Mouse (Mus musculus): ENCODE data around the gene Atp8b3. TPM values are rescaled to one million over a fixed set of nuclear protein-coding genes. Genes with fewer than 3 reads are reported as not detected.
A peak's percentile ranks its signal among the peaks of the same experiment; 100 is the strongest.

Gene Atp8b3
- total and polyA plus RNA-seq, 3 experiments = 0.39 TPM; not detected in 2

DNA sequence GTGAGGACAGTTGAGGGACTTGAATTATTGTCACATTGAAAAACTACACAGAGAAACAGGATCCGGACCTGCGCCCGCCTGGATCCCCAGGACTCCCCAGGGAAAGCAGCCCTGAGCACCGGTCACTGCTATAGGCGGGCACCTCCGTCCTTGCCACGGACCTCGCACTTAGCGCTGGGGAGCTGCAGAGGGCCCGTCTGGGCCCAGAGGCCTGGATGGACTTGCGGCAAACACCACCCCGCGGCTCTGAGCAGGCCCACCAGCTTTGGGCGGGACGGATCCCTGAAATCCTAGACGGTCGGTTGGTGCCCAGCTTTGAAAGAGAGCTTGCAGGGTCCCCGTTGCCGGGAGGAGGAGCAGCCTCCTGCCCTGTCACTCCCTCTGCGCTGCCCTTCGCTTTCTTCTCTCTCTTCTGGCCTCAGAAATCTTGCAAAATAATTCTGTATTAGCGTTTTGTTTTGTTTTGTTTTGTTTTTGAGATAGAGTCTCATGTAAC lies 36.1 kb downstream of the Atp8b3 start:
- Histone ChIP-seq H3K4me1 (ENCODE audit: control insufficient read depth, insufficient read depth, low read length) (no peaks in the 10 kb centered on the region), H3K9ac (ENCODE audit: low read depth, low read length) (no peak overlapping the region), H3K36me3 (ENCODE audit: control insufficient read depth, insufficient read depth, low read length) (no peaks in the 10 kb centered on the region), H3K27me3 (ENCODE audit: control insufficient read depth, insufficient read depth, low read length) (peaks cover 13% of the 10 kb centered on the region), H3K79me2 (replicated peaks; ENCODE audit: control insufficient read depth, insufficient read depth, low read length) (no peaks in the 10 kb centered on the region), H3K27ac (no peak overlapping the region), H3K4me3 (no peak overlapping the region)
- no peak for DNase-seq
- TF ChIP-seq CTCF (IDR thresholded peaks at IDR 0.05) (no peak), POLR2A (IDR thresholded peaks at IDR 0.05; ENCODE audit: insufficient read depth, low read depth, low read length) (no peak), EP300 (IDR thresholded peaks at IDR 0.05; ENCODE audit: insufficient read depth, low read depth, low read length) (no peak)
- WGBS = 19% methylated on average over 22 of the region's 22 CpGs
- intact Hi-C loops (cut with DNase I) = no loop called here

DNA sequence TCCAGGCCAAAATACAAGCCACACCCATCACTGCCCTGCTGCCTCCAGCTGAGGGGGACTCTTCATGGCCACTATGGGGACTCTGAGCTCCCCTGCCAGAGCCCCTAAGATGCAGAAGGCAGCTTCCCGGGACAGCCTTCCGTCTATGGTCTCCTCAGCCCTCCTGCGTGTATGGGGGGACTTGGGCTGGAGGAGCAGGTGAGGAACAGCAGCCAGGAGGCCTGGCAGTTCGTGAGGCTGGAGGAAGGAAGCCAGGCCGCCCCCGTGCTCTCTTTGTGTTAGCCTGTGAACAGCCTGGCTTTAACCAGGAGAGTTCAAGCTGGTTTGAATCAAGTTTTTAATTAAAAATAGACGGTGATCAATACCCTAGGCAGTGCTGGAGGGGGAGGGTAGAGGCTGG lies 36.6 kb downstream of the Atp8b3 start:
- H3K4me3 ChIP-seq = no peak overlapping the region
- no peaks in the 10 kb centered on the region for H3K36me3 ChIP-seq (ENCODE audit: control insufficient read depth, insufficient read depth, low read length)
- no peaks in the 10 kb centered on the region for H3K79me2 ChIP-seq (replicated peaks; ENCODE audit: control insufficient read depth, insufficient read depth, low read length)
- no peaks in the 10 kb centered on the region for H3K4me1 ChIP-seq (ENCODE audit: control insufficient read depth, insufficient read depth, low read length)
- DNase-seq = no peak
- 10% methylated on average over 7 of the region's 7 CpGs for WGBS
- no peak overlapping the region for H3K9ac ChIP-seq (ENCODE audit: low read depth, low read length)
- TF ChIP-seq POLR2A (IDR thresholded peaks at IDR 0.05; ENCODE audit: insufficient read depth, low read depth, low read length) (no peak), CTCF (IDR thresholded peaks at IDR 0.05) (no peak), EP300 (IDR thresholded peaks at IDR 0.05; ENCODE audit: insufficient read depth, low read depth, low read length) (no peak)
- H3K27ac ChIP-seq = no peak overlapping the region
- intact Hi-C loops (cut with DNase I) = no loop called here
- peaks cover 15% of the 10 kb centered on the region for H3K27me3 ChIP-seq (ENCODE audit: control insufficient read depth, insufficient read depth, low read length)

DNA sequence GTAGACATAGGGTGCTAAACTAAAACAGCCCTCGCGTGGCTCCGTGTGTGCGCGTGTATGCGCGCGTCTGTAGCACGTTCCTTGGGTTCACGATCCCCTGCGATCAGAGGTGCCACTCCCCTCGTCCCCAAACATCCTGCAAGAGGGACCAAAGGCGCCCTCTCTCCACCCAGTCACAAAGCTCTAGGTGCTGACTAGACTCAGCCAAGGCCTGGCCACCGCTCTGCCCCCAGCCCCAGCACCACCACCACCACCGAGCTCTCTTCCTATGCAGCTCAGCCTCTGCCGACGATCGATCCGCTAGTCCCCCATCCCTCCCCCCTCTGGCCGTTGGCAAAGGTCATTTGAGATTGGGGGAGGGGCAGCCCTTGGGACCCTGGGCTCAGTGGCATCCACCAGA lies 42.5 kb downstream of the Atp8b3 start:
- no peak overlapping the region for H3K4me3 ChIP-seq
- WGBS = 2% methylated on average over 20 of the region's 20 CpGs
- no peaks in the 10 kb centered on the region for H3K4me1 ChIP-seq (ENCODE audit: control insufficient read depth, insufficient read depth, low read length)
- no peak overlapping the region for H3K27ac ChIP-seq
- no peak for TF ChIP-seq POLR2A (IDR thresholded peaks at IDR 0.05; ENCODE audit: insufficient read depth, low read depth, low read length)
- TF ChIP-seq EP300 (IDR thresholded peaks at IDR 0.05; ENCODE audit: insufficient read depth, low read depth, low read length) = no peak
- TF ChIP-seq CTCF (IDR thresholded peaks at IDR 0.05) = no peak
- peaks cover 26% of the 10 kb centered on the region for H3K27me3 ChIP-seq (ENCODE audit: control insufficient read depth, insufficient read depth, low read length)
- no peak for DNase-seq
- H3K79me2 ChIP-seq (replicated peaks; ENCODE audit: control insufficient read depth, insufficient read depth, low read length) = no peaks in the 10 kb centered on the region
- intact Hi-C loops (cut with DNase I) = no loop called here
- no peak overlapping the region for H3K9ac ChIP-seq (ENCODE audit: low read depth, low read length)
- no peaks in the 10 kb centered on the region for H3K36me3 ChIP-seq (ENCODE audit: control insufficient read depth, insufficient read depth, low read length)

DNA sequence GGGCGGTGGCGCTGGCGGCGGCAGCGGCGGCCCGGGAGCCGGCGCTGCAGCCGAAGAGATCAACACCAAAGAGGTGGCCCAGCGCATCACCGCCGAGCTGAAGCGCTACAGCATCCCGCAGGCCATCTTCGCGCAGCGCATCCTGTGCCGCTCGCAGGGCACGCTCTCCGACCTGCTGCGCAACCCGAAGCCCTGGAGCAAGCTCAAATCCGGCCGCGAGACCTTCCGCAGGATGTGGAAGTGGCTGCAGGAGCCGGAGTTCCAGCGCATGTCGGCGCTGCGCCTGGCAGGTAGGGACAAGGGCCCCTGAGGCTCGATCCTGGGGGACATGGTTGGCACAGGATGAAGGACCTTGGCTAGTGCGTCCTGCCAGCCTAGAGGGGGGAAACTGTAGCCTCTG lies 43.0 kb downstream of the Atp8b3 start:
- H3K9ac ChIP-seq (ENCODE audit: low read depth, low read length) = no peak overlapping the region
- TF ChIP-seq CTCF (IDR thresholded peaks at IDR 0.05) (no peak), EP300 (IDR thresholded peaks at IDR 0.05; ENCODE audit: insufficient read depth, low read depth, low read length) (no peak), POLR2A (IDR thresholded peaks at IDR 0.05; ENCODE audit: insufficient read depth, low read depth, low read length) (no peak)
- no peak overlapping the region for H3K27ac ChIP-seq
- H3K27me3 ChIP-seq (ENCODE audit: control insufficient read depth, insufficient read depth, low read length) = peaks cover 27% of the 10 kb centered on the region
- no peaks in the 10 kb centered on the region for H3K36me3 ChIP-seq (ENCODE audit: control insufficient read depth, insufficient read depth, low read length)
- no peaks in the 10 kb centered on the region for H3K4me1 ChIP-seq (ENCODE audit: control insufficient read depth, insufficient read depth, low read length)
- no peaks in the 10 kb centered on the region for H3K79me2 ChIP-seq (replicated peaks; ENCODE audit: control insufficient read depth, insufficient read depth, low read length)
- intact Hi-C loops (cut with DNase I) = no loop called here
- no peak for DNase-seq
- 0 out of 2 replicates have a peak overlapping the region, but pooled peaks have one; percentile 2 for H3K4me3 ChIP-seq
- under 1% methylated on average over 35 of the region's 35 CpGs for WGBS

DNA sequence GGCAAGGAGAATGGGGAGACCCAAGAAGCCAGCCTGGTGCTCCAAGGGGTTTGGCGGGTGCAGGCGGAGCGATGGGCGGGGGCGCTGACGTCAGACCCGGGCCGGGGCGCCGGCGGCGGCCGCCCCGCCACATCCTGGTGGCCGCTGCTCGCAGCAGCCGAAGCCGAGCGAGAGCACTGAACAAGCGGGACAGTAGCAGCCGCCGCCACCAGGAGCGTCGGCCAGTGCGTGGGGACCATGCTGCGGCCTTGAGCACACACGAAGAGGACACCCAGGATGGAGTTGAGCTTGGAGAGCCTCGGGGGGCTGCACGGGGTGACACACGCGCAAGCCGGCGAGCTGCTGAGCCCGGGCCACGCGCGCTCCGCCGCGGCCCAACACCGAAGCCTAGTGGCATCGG lies 44.2 kb downstream of the Atp8b3 start, which contains the start of gene Onecut3:
TSS of gene Onecut3 (plus strand) at position 104 of the 400 bp plus-strand sequence.
- intact Hi-C loops (cut with DNase I) = no loop called here
- TF ChIP-seq CTCF (IDR thresholded peaks at IDR 0.05) (peak; percentile 32), POLR2A (IDR thresholded peaks at IDR 0.05; ENCODE audit: insufficient read depth, low read depth, low read length) (no peak)
- under 1% methylated on average over 34 of the region's 42 CpGs for WGBS
- Histone ChIP-seq H3K79me2 (replicated peaks; ENCODE audit: control insufficient read depth, insufficient read depth, low read length) (no peaks in the 10 kb centered on the region), H3K9ac (ENCODE audit: low read depth, low read length) (peak within 1 kb of the TSS; percentile 7), H3K4me3 (peak within 1 kb of the TSS; percentile 14; the same call in 1 of the 2 replicates), H3K36me3 (ENCODE audit: control insufficient read depth, insufficient read depth, low read length) (no peaks in the 10 kb centered on the region), H3K27ac (no peak within 1 kb of the TSS), H3K27me3 (ENCODE audit: control insufficient read depth, insufficient read depth, low read length) (peaks cover 30% of the 10 kb centered on the region), H3K4me1 (ENCODE audit: control insufficient read depth, insufficient read depth, low read length) (peaks cover 3% of the 10 kb centered on the region; the same call in 1 of the 2 replicates)
- peak; percentile 62 to 74 for DNase-seq

DNA sequence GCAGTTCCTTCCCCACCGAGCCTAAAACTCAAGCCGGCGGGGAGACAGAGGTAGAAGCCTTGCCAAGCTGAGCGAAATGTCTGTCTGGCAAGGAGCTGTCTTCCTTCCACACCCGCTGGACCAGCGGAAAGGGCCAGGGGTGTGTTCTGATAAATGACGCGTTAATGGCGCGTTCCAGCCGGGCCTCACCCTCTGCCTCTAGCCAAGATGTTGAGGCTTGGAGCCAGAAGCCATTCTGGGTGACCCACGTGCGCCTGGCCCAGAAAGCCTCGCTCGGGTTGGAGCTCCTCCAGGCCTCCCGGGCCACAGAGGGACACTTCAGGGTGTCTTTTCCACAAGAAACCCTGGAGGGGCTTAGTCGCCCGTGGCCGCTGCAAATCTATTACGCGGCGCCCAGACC lies 48.9 kb downstream of the Atp8b3 start:
- no peaks in the 10 kb centered on the region for H3K36me3 ChIP-seq (ENCODE audit: control insufficient read depth, insufficient read depth, low read length)
- H3K4me3 ChIP-seq = peak overlapping the region; percentile 32; the same call in 1 of the 2 replicates
- H3K79me2 ChIP-seq (replicated peaks; ENCODE audit: control insufficient read depth, insufficient read depth, low read length) = no peaks in the 10 kb centered on the region
- peak; percentile 81 to 87 for DNase-seq
- peaks cover 3% of the 10 kb centered on the region; the same call in 1 of the 2 replicates for H3K4me1 ChIP-seq (ENCODE audit: control insufficient read depth, insufficient read depth, low read length)
- under 1% methylated on average over 22 of the region's 22 CpGs for WGBS
- intact Hi-C loops (cut with DNase I) = no loop called here
- H3K27me3 ChIP-seq (ENCODE audit: control insufficient read depth, insufficient read depth, low read length) = peaks cover 15% of the 10 kb centered on the region
- H3K27ac ChIP-seq = no peak overlapping the region; the same call in 1 of the 2 replicates
- H3K9ac ChIP-seq (ENCODE audit: low read depth, low read length) = 0 out of 2 replicates have a peak overlapping the region, but pooled peaks have one; percentile 9
- no peak for TF ChIP-seq CTCF (IDR thresholded peaks at IDR 0.05)
- no peak for TF ChIP-seq EP300 (IDR thresholded peaks at IDR 0.05; ENCODE audit: insufficient read depth, low read depth, low read length)
- no peak for TF ChIP-seq POLR2A (IDR thresholded peaks at IDR 0.05; ENCODE audit: insufficient read depth, low read depth, low read length)
